Mouse (Mus musculus) CD4-positive helper T cell, adult 2 months (primary cell): ENCODE measurements at regions not wholly inside any gene's neighbourhood (a gene's known extent, or its start where the extent isn't known, plus 50 kb on each side); places are given as distances from the start of the nearest gene placed in this dataset.

ENCODE experiments used
- DNase-seq: peaks from one replicate; pipeline ENCODE4 v3.0.0-alpha.2; 2012; ENCODE audit warnings: low read depth, missing footprints, low spot score

- DNase-seq, result no peak
These were observed 354.4 kb downstream of the Xylt1 start for GRCm38 (mm10) chr7:117734994-117735698.

- DNase-seq, result no peak
These were observed 348.3 kb downstream of the Xylt1 start for GRCm38 (mm10) chr7:117729067-117729466.
